Comparison of ENCODE assay signal across 26 mouse cellular contexts in the genomic region with DNA sequence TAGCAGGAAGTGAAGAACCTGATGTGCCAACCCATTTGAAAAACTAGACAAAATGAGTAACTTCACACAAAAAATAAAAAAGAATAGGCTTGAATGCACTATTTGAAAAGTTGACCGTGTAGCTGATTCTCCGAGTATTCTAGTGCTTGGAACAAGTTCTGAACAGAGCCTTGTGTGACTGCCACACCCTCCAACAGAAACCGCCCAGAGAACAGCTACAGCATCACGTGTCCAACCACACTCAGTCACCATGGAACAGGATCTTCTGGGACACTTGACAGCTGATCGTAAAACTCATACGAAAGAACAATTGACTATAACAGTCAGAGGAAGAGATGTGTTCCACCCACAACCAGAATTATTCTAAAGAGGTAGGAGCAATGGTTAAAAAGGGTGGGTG.
DNase-seq lines count a peak whose midpoint lies in the region; TF ChIP-seq lines count a peak whose summit lies in the region.
"Had no signal": no experiment of that assay in that cellular context is flagged by ENCODE, and none has a peak within 500 bp of the region (broad histone marks: within the 10 kb centered on the region; RNA-seq: fewer than 3 reads in every experiment).

No protein-coding gene starts in this region.

- H3K4me3 ChIP-seq in lung, adult 2 months (replicated peaks; ENCODE audit: extremely low read depth, low read depth, low read length), result no peak overlapping the region
- H3K4me3 ChIP-seq in myocyte, result no peak overlapping the region
- H3K4me3 ChIP-seq: embryonic facial prominence, embryonic 10.5 days; embryonic facial prominence, embryonic 13.5 days; erythroblast, embryonic 14.5 days; forebrain, embryonic 12.5 days; forebrain, embryonic 15.5 days; hindbrain, embryonic 10.5 days; hindbrain, embryonic 13.5 days had no signal

- H3K27me3 ChIP-seq in myocyte (ENCODE audit: control insufficient read depth, insufficient read depth, insufficient read length), result no peaks in the 10 kb centered on the region
- H3K27me3 ChIP-seq: CH12.LX; embryonic facial prominence, embryonic 13.5 days; forebrain, embryonic 12.5 days; forebrain, embryonic 15.5 days; hindbrain, embryonic 13.5 days had no signal

- no peaks in the 10 kb centered on the region for H3K4me1 ChIP-seq in lung, adult 2 months (ENCODE audit: control insufficient read depth, insufficient read depth, low read length)
- H3K4me1 ChIP-seq: embryonic facial prominence, embryonic 10.5 days; embryonic facial prominence, embryonic 13.5 days; forebrain, embryonic 12.5 days; forebrain, embryonic 15.5 days; hindbrain, embryonic 10.5 days; hindbrain, embryonic 13.5 days had no signal

- no peak for TF ChIP-seq CTCF in lung, adult 2 months (IDR thresholded peaks at IDR 0.05; ENCODE audit: insufficient read depth, low read length)

- H3K4me2 ChIP-seq in myocyte (ENCODE audit: low read depth), result peak overlapping the region; percentile 55
- H3K4me2 ChIP-seq: embryonic facial prominence, embryonic 13.5 days; forebrain, embryonic 12.5 days; forebrain, embryonic 15.5 days; heart, embryonic 11.5 days; hindbrain, embryonic 13.5 days had no signal

- TF ChIP-seq POLR2A in lung, adult 2 months (IDR thresholded peaks at IDR 0.05; ENCODE audit: borderline replicate concordance, extremely low read depth, low read depth, low read length), result no peak
- no peak for TF ChIP-seq POLR2A in myocyte (IDR thresholded peaks at IDR 0.05; ENCODE audit: insufficient read length, low read depth)

- DNase-seq in lung, adult 2 months, result peak; percentile 1
- no peak for DNase-seq in lung, postnatal 14 days
- DNase-seq in 416B (ENCODE audit: low read depth) (peak; percentile 89), R1 (ENCODE audit: low read depth, low spot score) (peak; percentile 4)
- DNase-seq in testis, postnatal 10 days (ENCODE audit: low spot score), result no peak
- no peak for DNase-seq in kidney, postnatal 10 days
- DNase-seq: adrenal gland, adult 2 months; adrenal gland, postnatal 14 days; cerebellum, adult 11-12 months; cerebellum, adult 8-10 months; cerebellum, postnatal 10 days; cerebellum, postnatal 36 days; embryo, embryonic 11 days; gastrocnemius, postnatal 10 days; gastrocnemius, postnatal 36 days had no signal

- no peaks in the 10 kb centered on the region for H3K36me3 ChIP-seq in myocyte (ENCODE audit: control insufficient read depth, insufficient read depth)
- H3K36me3 ChIP-seq: embryonic facial prominence, embryonic 10.5 days; embryonic facial prominence, embryonic 13.5 days; forebrain, embryonic 12.5 days; forebrain, embryonic 15.5 days; G1E; hindbrain, embryonic 10.5 days; hindbrain, embryonic 13.5 days had no signal

- no peak overlapping the region for H3ac ChIP-seq in myocyte (ENCODE audit: control insufficient read depth, insufficient read length)

- no peaks in the 10 kb centered on the region for H3K79me2 ChIP-seq in myocyte (ENCODE audit: control insufficient read depth, insufficient read depth)

- 60% methylated on average over 6 of the region's 6 CpGs for WGBS in lung, adult 2 months

TF ChIP-seq in myocyte, 11 proteins besides CTCF, POLR2A, EP300 and RAD21:
- peak; percentile 92 for TF ChIP-seq USF1 (IDR thresholded peaks at IDR 0.05; ENCODE audit: low read depth)
- peak; percentile 37 for TF ChIP-seq TCF12 (IDR thresholded peaks at IDR 0.05; ENCODE audit: insufficient read depth, poor library complexity, severe bottlenecking)
- peak in 2 of 3 experiments; percentile 57 to 62 for TF ChIP-seq MYOG (IDR thresholded peaks at IDR 0.05; ENCODE audit: control insufficient read depth in 1 of 3, insufficient read depth in 1 of 3, insufficient read length in 2 of 3, low read depth in 2 of 3)
- TF ChIP-seq MYOD1 (IDR thresholded peaks at IDR 0.05; ENCODE audit: control insufficient read depth in 1 of 3, insufficient read length in 2 of 3, low read depth in 2 of 3), result peak in 2 of 3 experiments; percentile 39 to 68
- no peak for TF ChIP-seq SRF (IDR thresholded peaks at IDR 0.05; ENCODE audit: control insufficient read depth, insufficient read length, low read depth)

Comparison
In these comparisons a context has a peak if more than half of its experiments do, and no peak if none do; other contexts are left out.
1. DNase-seq: peak in lung, adult 2 months (single experiment), 416B (single experiment) and R1 (single experiment); none in lung, postnatal 14 days (single experiment), testis, postnatal 10 days (single experiment) and kidney, postnatal 10 days (single experiment).